27 mouse cellular contexts compared by ENCODE assay signal in the genomic region with DNA sequence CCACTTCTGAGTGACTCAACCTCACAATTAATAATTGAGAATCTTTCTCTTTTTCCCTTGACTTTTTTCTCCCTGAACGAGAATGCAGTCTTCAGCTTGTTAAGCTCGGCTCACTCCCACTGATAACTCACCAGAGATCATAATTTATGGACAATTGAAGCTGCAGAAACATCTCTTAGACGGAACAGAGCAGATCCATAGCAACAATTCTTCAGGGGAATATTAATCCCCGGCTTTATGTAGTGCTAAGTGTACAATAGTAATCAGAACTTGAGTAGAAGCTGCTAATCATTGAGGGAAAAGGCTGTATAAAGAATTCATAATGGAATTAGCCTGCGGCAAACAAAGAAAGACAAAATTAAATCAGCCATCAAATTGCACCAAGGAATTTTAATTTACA.
DNase-seq lines count a peak whose midpoint lies in the region; ATAC-seq lines count a peak whose summit lies in the region.
"Had no signal": no experiment of that assay in that cellular context is flagged by ENCODE, and none has a peak within 500 bp of the region (broad histone marks: within the 10 kb centered on the region; RNA-seq: fewer than 3 reads in every experiment).

No protein-coding gene starts in this region.

- no peak for DNase-seq in midbrain, embryonic 11.5 days (ENCODE audit: low spot score, missing footprints)
- no peak for DNase-seq in cerebellum, adult 9-11 months
- no peak for DNase-seq in frontal cortex, adult 2 months (ENCODE audit: extremely low spot score in 1 of 2, low spot score in 1 of 2)
- no peak for DNase-seq in MN1 (ENCODE audit: low spot score)
- DNase-seq: adrenal gland, postnatal 14 days; cerebellum, adult 11-12 months; cerebellum, postnatal 10 days; gastrocnemius, postnatal 10 days; heart, postnatal 10 days; kidney, adult 8-10 months; kidney, postnatal 10 days; layer of hippocampus, postnatal 36 days; left cerebral cortex, postnatal 4 days; liver, postnatal 0 days; lung, postnatal 4 days; right cerebral cortex, postnatal 4 days had no signal

- peaks cover 27% of the 10 kb centered on the region for H3K27me3 ChIP-seq in midbrain, embryonic 13.5 days
- peaks cover 3% of the 10 kb centered on the region for H3K27me3 ChIP-seq in midbrain, embryonic 11.5 days (ENCODE audit: control insufficient read depth, insufficient read depth, low read length)
- no peaks in the 10 kb centered on the region for H3K27me3 ChIP-seq in hindbrain, embryonic 13.5 days
- 0 out of 2 replicates have a peak, but pooled peaks cover 5% of the 10 kb centered on the region for H3K27me3 ChIP-seq in midbrain, embryonic 15.5 days (replicated peaks)
- no peaks in the 10 kb centered on the region for H3K27me3 ChIP-seq in neural tube, embryonic 14.5 days (ENCODE audit: control insufficient read depth, insufficient read depth, low read length)
- H3K27me3 ChIP-seq: embryonic facial prominence, embryonic 13.5 days; heart, embryonic 13.5 days; intestine, embryonic 15.5 days; liver, embryonic 12.5 days; megakaryocyte, embryonic 14.5 days had no signal

- ATAC-seq in midbrain, embryonic 13.5 days, result peak; percentile 61; the same call in 1 of the 2 replicates
- ATAC-seq in midbrain, embryonic 11.5 days (ENCODE audit: low FRiP score), result no peak
- ATAC-seq in hindbrain, embryonic 13.5 days (ENCODE audit: low FRiP score), result peak; percentile 34
- ATAC-seq in midbrain, embryonic 15.5 days (replicated peaks), result peak; percentile 55
- ATAC-seq in neural tube, embryonic 14.5 days (ENCODE audit: low read depth), result peak; percentile 75
- ATAC-seq: forebrain, embryonic 16.5 days; intestine, embryonic 15.5 days; liver, embryonic 12.5 days; liver, postnatal 0 days had no signal

- no peaks in the 10 kb centered on the region for H3K36me3 ChIP-seq in midbrain, embryonic 13.5 days
- H3K36me3 ChIP-seq in midbrain, embryonic 11.5 days (ENCODE audit: control insufficient read depth, insufficient read depth, low read length), result no peaks in the 10 kb centered on the region
- H3K36me3 ChIP-seq in hindbrain, embryonic 13.5 days, result no peaks in the 10 kb centered on the region
- H3K36me3 ChIP-seq in midbrain, embryonic 15.5 days (replicated peaks), result no peaks in the 10 kb centered on the region
- no peaks in the 10 kb centered on the region for H3K36me3 ChIP-seq in neural tube, embryonic 14.5 days (ENCODE audit: control insufficient read depth, insufficient read depth, low read length)
- H3K36me3 ChIP-seq: embryonic facial prominence, embryonic 13.5 days; G1E; heart, embryonic 13.5 days; intestine, embryonic 15.5 days; liver, embryonic 12.5 days had no signal

- 0 out of 2 replicates have a peak overlapping the region, but pooled peaks have one; percentile 6 for H3K4me2 ChIP-seq in midbrain, embryonic 13.5 days (replicated peaks)
- H3K4me2 ChIP-seq in midbrain, embryonic 11.5 days, result no peak overlapping the region
- no peak overlapping the region for H3K4me2 ChIP-seq in hindbrain, embryonic 13.5 days
- H3K4me2 ChIP-seq in midbrain, embryonic 15.5 days, result no peak overlapping the region
- 0 out of 2 replicates have a peak overlapping the region, but pooled peaks have one; percentile 7 for H3K4me2 ChIP-seq in neural tube, embryonic 14.5 days (ENCODE audit: low read depth, low read length)
- H3K4me2 ChIP-seq: embryonic facial prominence, embryonic 13.5 days; heart, embryonic 13.5 days; intestine, embryonic 15.5 days; liver, embryonic 12.5 days had no signal

- H3K27ac ChIP-seq in midbrain, embryonic 13.5 days, result 0 out of 2 replicates have a peak overlapping the region, but pooled peaks have one; percentile 25
- no peak overlapping the region for H3K27ac ChIP-seq in midbrain, embryonic 11.5 days (ENCODE audit: low read depth, low read length)
- peak overlapping the region; percentile 36; the same call in 1 of the 2 replicates for H3K27ac ChIP-seq in hindbrain, embryonic 13.5 days
- no peak overlapping the region for H3K27ac ChIP-seq in midbrain, embryonic 15.5 days
- no peak overlapping the region for H3K27ac ChIP-seq in neural tube, embryonic 14.5 days (ENCODE audit: low read depth, low read length)
- H3K27ac ChIP-seq: embryonic facial prominence, embryonic 13.5 days; heart, embryonic 13.5 days; intestine, embryonic 15.5 days; liver, embryonic 12.5 days had no signal

- H3K4me1 ChIP-seq in midbrain, embryonic 13.5 days (replicated peaks), result peaks cover 34% of the 10 kb centered on the region
- peaks cover 18% of the 10 kb centered on the region for H3K4me1 ChIP-seq in midbrain, embryonic 11.5 days (ENCODE audit: control insufficient read depth, insufficient read depth, low read length)
- peaks cover 35% of the 10 kb centered on the region for H3K4me1 ChIP-seq in hindbrain, embryonic 13.5 days (replicated peaks)
- H3K4me1 ChIP-seq in midbrain, embryonic 15.5 days, result peaks cover 27% of the 10 kb centered on the region
- H3K4me1 ChIP-seq in neural tube, embryonic 14.5 days (ENCODE audit: control insufficient read depth, insufficient read depth, low read length), result peaks cover 27% of the 10 kb centered on the region
- H3K4me1 ChIP-seq: liver, embryonic 12.5 days; megakaryocyte, embryonic 14.5 days had no signal

- H3K9me3 ChIP-seq in midbrain, embryonic 13.5 days, result no peaks in the 10 kb centered on the region
- no peaks in the 10 kb centered on the region for H3K9me3 ChIP-seq in midbrain, embryonic 11.5 days (ENCODE audit: control insufficient read depth, low read length)
- H3K9me3 ChIP-seq in hindbrain, embryonic 13.5 days, result no peaks in the 10 kb centered on the region
- no peaks in the 10 kb centered on the region for H3K9me3 ChIP-seq in midbrain, embryonic 15.5 days
- no peaks in the 10 kb centered on the region for H3K9me3 ChIP-seq in neural tube, embryonic 14.5 days (ENCODE audit: control insufficient read depth, low read length)
- H3K9me3 ChIP-seq: embryonic facial prominence, embryonic 13.5 days; G1E; heart, embryonic 13.5 days; intestine, embryonic 15.5 days; liver, embryonic 12.5 days had no signal

- no peak overlapping the region for H3K4me3 ChIP-seq in midbrain, embryonic 13.5 days (replicated peaks)
- no peak overlapping the region for H3K4me3 ChIP-seq in midbrain, embryonic 11.5 days (ENCODE audit: low read depth, low read length)
- H3K4me3 ChIP-seq in hindbrain, embryonic 13.5 days, result no peak overlapping the region
- H3K4me3 ChIP-seq in midbrain, embryonic 15.5 days, result no peak overlapping the region
- H3K4me3 ChIP-seq in neural tube, embryonic 14.5 days (ENCODE audit: low read depth, low read length), result no peak overlapping the region
- H3K4me3 ChIP-seq: embryonic facial prominence, embryonic 13.5 days; heart, embryonic 13.5 days; intestine, embryonic 15.5 days; liver, embryonic 12.5 days; megakaryocyte, embryonic 14.5 days had no signal

- WGBS in midbrain, embryonic 13.5 days, result 17% methylated on average over 5 of the region's 5 CpGs
- 35% methylated on average over 5 of the region's 5 CpGs for WGBS in midbrain, embryonic 11.5 days
- 20% methylated on average over 5 of the region's 5 CpGs for WGBS in hindbrain, embryonic 13.5 days
- 18% methylated on average over 5 of the region's 5 CpGs for WGBS in midbrain, embryonic 15.5 days
- WGBS in neural tube, embryonic 14.5 days, result 13% methylated on average over 5 of the region's 5 CpGs

- no peak overlapping the region for H3K9ac ChIP-seq in midbrain, embryonic 13.5 days (replicated peaks)
- H3K9ac ChIP-seq in midbrain, embryonic 11.5 days (ENCODE audit: low read length), result no peak overlapping the region
- H3K9ac ChIP-seq in hindbrain, embryonic 13.5 days, result no peak overlapping the region
- no peak overlapping the region for H3K9ac ChIP-seq in midbrain, embryonic 15.5 days
- H3K9ac ChIP-seq in neural tube, embryonic 14.5 days (replicated peaks; ENCODE audit: low read depth, low read length), result no peak overlapping the region
- H3K9ac ChIP-seq: embryonic facial prominence, embryonic 13.5 days; heart, embryonic 13.5 days; intestine, embryonic 15.5 days; liver, embryonic 12.5 days; liver, postnatal 0 days had no signal

Comparison
In these comparisons a context has a peak if more than half of its experiments do, and no peak if none do; other contexts are left out.
1. H3K27ac ChIP-seq: peak in midbrain, embryonic 13.5 days (single experiment) and hindbrain, embryonic 13.5 days (single experiment); none in midbrain, embryonic 11.5 days (single experiment), midbrain, embryonic 15.5 days (single experiment) and neural tube, embryonic 14.5 days (single experiment).
2. H3K4me2 ChIP-seq: peak in midbrain, embryonic 13.5 days (single experiment) and neural tube, embryonic 14.5 days (single experiment); none in midbrain, embryonic 11.5 days (single experiment), hindbrain, embryonic 13.5 days (single experiment) and midbrain, embryonic 15.5 days (single experiment).